Mouse (Mus musculus) liver, embryonic 15.5 days (tissue): ENCODE results near the gene Mrps11. TPM values are rescaled to one million over a fixed set of nuclear protein-coding genes. Genes with fewer than 3 reads are reported as not detected.
A peak's percentile ranks its signal among the peaks of the same experiment; 100 is the strongest.

Experiments used
- ATAC-seq: fragments of 200-750 bp; cut with Nextera tagmentation; 2 replicates; pipeline ENCODE4 v1.8.0; 2017; ENCODE audit warnings: moderate number of reproducible peaks, mild to moderate bottlenecking, moderate library complexity; ENCODE audit not compliant: insufficient read depth
- H3K27ac ChIP-seq: fragments of 300-500 bp; sonication (generic); replicated peaks from 2 replicates; pipeline ENCODE4 v1.5.1; 2015; ENCODE audit warnings: mild to moderate bottlenecking, inconsistent platforms
- H3K27me3 ChIP-seq: fragments of 300-500 bp; sonication (generic); 2 replicates; pipeline ENCODE4 v1.6.1; 2015; ENCODE audit warnings: mild to moderate bottlenecking, inconsistent platforms
- H3K36me3 ChIP-seq: fragments of 300-500 bp; sonication (generic); replicated peaks from 2 replicates; pipeline ENCODE4 v1.6.1; 2015; ENCODE audit warnings: moderate library complexity, mild to moderate bottlenecking, inconsistent platforms
- H3K4me1 ChIP-seq: fragments of 300-500 bp; sonication (generic); replicated peaks from 2 replicates; pipeline ENCODE4 v1.6.1; 2015; ENCODE audit warnings: inconsistent platforms
- H3K4me2 ChIP-seq: fragments of 300-500 bp; sonication (generic); 2 replicates; pipeline ENCODE4 v1.6.1; 2015; ENCODE audit warnings: moderate library complexity, mild to moderate bottlenecking, inconsistent platforms
- H3K4me3 ChIP-seq: fragments of 300-500 bp; sonication (generic); replicated peaks from 2 replicates; pipeline ENCODE4 v1.5.1; 2015; ENCODE audit warnings: mild to moderate bottlenecking, inconsistent platforms
- H3K9ac ChIP-seq: fragments of 300-500 bp; sonication (generic); 2 replicates; pipeline ENCODE4 v1.6.1; 2015; ENCODE audit warnings: moderate library complexity, mild to moderate bottlenecking, inconsistent platforms
- H3K9me3 ChIP-seq: fragments of 300-500 bp; sonication (generic); replicated peaks from 2 replicates; pipeline ENCODE4 v1.6.1; 2016; ENCODE audit warnings: inconsistent platforms
- WGBS: fragments of 180-500 bp; shearing (Covaris S2); methylation state at CpG from one replicate; pipeline ENCODE4 v1.1.7; 2015; ENCODE audit warnings: mixed read lengths; ENCODE audit not compliant: insufficient replicate concordance; 5-methylcytosine and 5-hydroxymethylcytosine counted together
- polyA plus RNA-seq: library from polyadenylated mRNA; unstranded; fragments of >200 nt; fragmentation: Nextera tagmentation; extraction: Ambion mirVana; gene quantifications from 2 replicates; pipeline ENCODE4 v1.2.1, GENCODE M21; 2015

Gene Mrps11
- polyA plus RNA-seq, 1 experiment from 2014 or later, result 39.2 TPM

- ATAC-seq, result no peak
Measured at GRCm38 (mm10) chr7:78796624-78797023, 13.7 kb downstream of the Mrps11 start.

GRCm38 (mm10) chr7:78797843-78798455 is 15.0 kb downstream of the Mrps11 start:
- Histone ChIP-seq H3K36me3 (peaks cover under 1% of the 10 kb centered on the region; the same call in 1 of the 2 replicates), H3K27me3 (no peaks in the 10 kb centered on the region), H3K4me3 (no peak overlapping the region), H3K9me3 (no peaks in the 10 kb centered on the region), H3K4me2 (no peak overlapping the region), H3K27ac (peak overlapping the region; percentile 86), H3K4me1 (peaks cover 82% of the 10 kb centered on the region), H3K9ac (no peak overlapping the region)
- no peak for ATAC-seq
- WGBS, result 64% methylated on average over 9 of the region's 9 CpGs

More at GRCm38 (mm10) chr7:78796624-78797023, 13.7 kb downstream of the Mrps11 start:
- Histone ChIP-seq H3K27ac (peak overlapping the region; percentile 25; the same call in 1 of the 2 replicates), H3K36me3 (peaks cover 12% of the 10 kb centered on the region), H3K27me3 (no peaks in the 10 kb centered on the region), H3K4me1 (peaks cover 77% of the 10 kb centered on the region), H3K4me2 (no peak overlapping the region), H3K9ac (no peak overlapping the region), H3K4me3 (no peak overlapping the region), H3K9me3 (no peaks in the 10 kb centered on the region)
- WGBS, result 62% methylated on average over 3 of the region's 3 CpGs

GRCm38 (mm10) chr7:78799730-78800496 is 17.0 kb downstream of the Mrps11 start:
- no peak overlapping the region; the same call in 1 of the 2 replicates for H3K9ac ChIP-seq
- 15% methylated on average over 9 of the region's 9 CpGs for WGBS
- H3K4me3 ChIP-seq, result peak overlapping the region; percentile 7; the same call in 1 of the 2 replicates
- H3K27me3 ChIP-seq, result no peaks in the 10 kb centered on the region
- H3K4me1 ChIP-seq, result peaks cover 80% of the 10 kb centered on the region
- peak overlapping the region; percentile 86 for H3K27ac ChIP-seq
- no peaks in the 10 kb centered on the region for H3K36me3 ChIP-seq
- no peaks in the 10 kb centered on the region for H3K9me3 ChIP-seq
- H3K4me2 ChIP-seq, result peak overlapping the region; percentile 58
- ATAC-seq, result peak; percentile 96

- H3K4me2 ChIP-seq, result no peak overlapping the region
- H3K27ac ChIP-seq, result no peak overlapping the region
- no peaks in the 10 kb centered on the region for H3K9me3 ChIP-seq
- WGBS, result 77% methylated on average over 3 of the region's 3 CpGs
- no peaks in the 10 kb centered on the region for H3K27me3 ChIP-seq
- no peak overlapping the region for H3K4me3 ChIP-seq
- H3K9ac ChIP-seq, result no peak overlapping the region
- no peak for ATAC-seq
- peaks cover 47% of the 10 kb centered on the region for H3K4me1 ChIP-seq
- no peaks in the 10 kb centered on the region for H3K36me3 ChIP-seq
Measured at GRCm38 (mm10) chr7:78803841-78804240, 20.9 kb downstream of the Mrps11 start.

- H3K27ac ChIP-seq, result no peak overlapping the region
- no peaks in the 10 kb centered on the region for H3K36me3 ChIP-seq
- H3K9ac ChIP-seq, result no peak overlapping the region
- H3K4me3 ChIP-seq, result no peak overlapping the region
- no peaks in the 10 kb centered on the region for H3K27me3 ChIP-seq
- no peak for ATAC-seq
- no peak overlapping the region for H3K4me2 ChIP-seq
- peaks cover 15% of the 10 kb centered on the region; the same call in 1 of the 2 replicates for H3K4me1 ChIP-seq
- WGBS, result 59% methylated on average over 4 of the region's 4 CpGs
- no peaks in the 10 kb centered on the region for H3K9me3 ChIP-seq
Measured at GRCm38 (mm10) chr7:78807192-78807591, 24.3 kb downstream of the Mrps11 start.

GRCm38 (mm10) chr7:78813791-78814190 is 30.9 kb downstream of the Mrps11 start:
- 81% methylated on average over 6 of the region's 6 CpGs for WGBS
- H3K4me1 ChIP-seq, result peaks cover 18% of the 10 kb centered on the region
- no peaks in the 10 kb centered on the region for H3K9me3 ChIP-seq
- no peak overlapping the region for H3K27ac ChIP-seq
- no peak overlapping the region for H3K4me3 ChIP-seq
- no peaks in the 10 kb centered on the region for H3K27me3 ChIP-seq
- H3K9ac ChIP-seq, result no peak overlapping the region
- H3K4me2 ChIP-seq, result no peak overlapping the region
- no peaks in the 10 kb centered on the region for H3K36me3 ChIP-seq
- no peak for ATAC-seq

GRCm38 (mm10) chr7:78814766-78815165 is 31.8 kb downstream of the Mrps11 start:
- H3K9me3 ChIP-seq, result no peaks in the 10 kb centered on the region
- no peak overlapping the region for H3K4me2 ChIP-seq
- no peaks in the 10 kb centered on the region for H3K36me3 ChIP-seq
- no peak overlapping the region for H3K4me3 ChIP-seq
- no peak for ATAC-seq
- no peak overlapping the region for H3K9ac ChIP-seq
- H3K27ac ChIP-seq, result no peak overlapping the region
- no peaks in the 10 kb centered on the region for H3K27me3 ChIP-seq
- H3K4me1 ChIP-seq, result peaks cover 18% of the 10 kb centered on the region

GRCm38 (mm10) chr7:78818336-78818735 is 35.4 kb downstream of the Mrps11 start:
- H3K9me3 ChIP-seq, result no peaks in the 10 kb centered on the region
- ATAC-seq, result no peak
- H3K4me1 ChIP-seq, result peaks cover 16% of the 10 kb centered on the region
- no peaks in the 10 kb centered on the region for H3K36me3 ChIP-seq
- H3K27ac ChIP-seq, result no peak overlapping the region
- H3K27me3 ChIP-seq, result no peaks in the 10 kb centered on the region
- H3K9ac ChIP-seq, result no peak overlapping the region
- 39% methylated on average over 12 of the region's 12 CpGs for WGBS
- H3K4me3 ChIP-seq, result no peak overlapping the region
- no peak overlapping the region for H3K4me2 ChIP-seq

- H3K9me3 ChIP-seq, result no peaks in the 10 kb centered on the region
- WGBS, result 69% methylated on average over 9 of the region's 9 CpGs
- no peaks in the 10 kb centered on the region for H3K27me3 ChIP-seq
- H3K27ac ChIP-seq, result no peak overlapping the region
- peaks cover 44% of the 10 kb centered on the region for H3K36me3 ChIP-seq
- ATAC-seq, result no peak; the same call in 1 of the 2 replicates
- no peaks in the 10 kb centered on the region for H3K4me1 ChIP-seq
- H3K9ac ChIP-seq, result no peak overlapping the region
- no peak overlapping the region for H3K4me2 ChIP-seq
- no peak overlapping the region for H3K4me3 ChIP-seq
Measured at GRCm38 (mm10) chr7:78826682-78827385, 43.9 kb downstream of the Mrps11 start.

GRCm38 (mm10) chr7:78827749-78828362 is 44.9 kb downstream of the Mrps11 start:
- no peaks in the 10 kb centered on the region for H3K4me1 ChIP-seq
- WGBS, result 74% methylated on average over 14 of the region's 14 CpGs
- no peaks in the 10 kb centered on the region for H3K9me3 ChIP-seq
- H3K4me3 ChIP-seq, result no peak overlapping the region
- no peak overlapping the region for H3K27ac ChIP-seq
- ATAC-seq, result no peak; the same call in 1 of the 2 replicates
- peaks cover 44% of the 10 kb centered on the region for H3K36me3 ChIP-seq
- H3K4me2 ChIP-seq, result no peak overlapping the region
- H3K9ac ChIP-seq, result no peak overlapping the region
- no peaks in the 10 kb centered on the region for H3K27me3 ChIP-seq

- H3K36me3 ChIP-seq, result peaks cover 32% of the 10 kb centered on the region
- no peaks in the 10 kb centered on the region for H3K4me1 ChIP-seq
- H3K27me3 ChIP-seq, result no peaks in the 10 kb centered on the region
- 73% methylated on average over 4 of the region's 4 CpGs for WGBS
- no peak overlapping the region for H3K4me2 ChIP-seq
- no peak overlapping the region for H3K27ac ChIP-seq
- H3K9ac ChIP-seq, result no peak overlapping the region
- no peak for ATAC-seq
- H3K4me3 ChIP-seq, result no peak overlapping the region
- H3K9me3 ChIP-seq, result no peaks in the 10 kb centered on the region
Measured at GRCm38 (mm10) chr7:78835656-78836055, 52.7 kb downstream of the Mrps11 start.
